Mouse (Mus musculus) gastrocnemius, postnatal 4 days (tissue): ENCODE measurements around the gene Acbd3. TPM values are rescaled to one million over a fixed set of nuclear protein-coding genes. Genes with fewer than 3 reads are reported as not detected.
A peak's percentile ranks its signal among the peaks of the same experiment; 100 is the strongest.

ENCODE experiments used
- DNase-seq, 2 experiments: peaks; one replicate each; pipeline ENCODE4 v3.0.0; 2021 to 2022; ENCODE audit warnings: low spot score in 2 of 2, mixed read lengths in 2 of 2
- total RNA-seq, 2 experiments: library from RNA; stranded (reverse); gene quantifications; 2 replicates each; pipeline ENCODE4 v1.2.3; 2021

Gene Acbd3
- total RNA-seq, 2 experiments from 2014 or later = 36.1 to 36.9 TPM

GRCm38 (mm10) chr1:180757956-180758520 lies 32.2 kb downstream of the Acbd3 start:
- no peak for DNase-seq

- no peak for DNase-seq
These were observed 36.3 kb downstream of the Acbd3 start for GRCm38 (mm10) chr1:180762180-180762579.

- DNase-seq = no peak
These were observed 36.8 kb downstream of the Acbd3 start for GRCm38 (mm10) chr1:180762679-180763078.

GRCm38 (mm10) chr1:180763307-180763706 lies 37.5 kb downstream of the Acbd3 start:
- DNase-seq = no peak

GRCm38 (mm10) chr1:180763828-180764227 lies 38.0 kb downstream of the Acbd3 start:
- DNase-seq = peak; percentile 58 to 85

GRCm38 (mm10) chr1:180765393-180765792 lies 39.5 kb downstream of the Acbd3 start:
- DNase-seq = no peak

- no peak for DNase-seq
These were observed 40.7 kb downstream of the Acbd3 start for GRCm38 (mm10) chr1:180766557-180766956.

GRCm38 (mm10) chr1:180767541-180768333 lies 41.9 kb downstream of the Acbd3 start:
- DNase-seq = no peak

GRCm38 (mm10) chr1:180768334-180769168 lies 42.7 kb downstream of the Acbd3 start:
- DNase-seq = peak; percentile 70 to 84

GRCm38 (mm10) chr1:180771306-180771705 lies 45.5 kb downstream of the Acbd3 start:
- DNase-seq = no peak

- no peak for DNase-seq
These were observed 45.9 kb downstream of the Acbd3 start for GRCm38 (mm10) chr1:180771722-180772121.

- no peak for DNase-seq
These were observed 46.4 kb downstream of the Acbd3 start for GRCm38 (mm10) chr1:180772291-180772690.

- DNase-seq = no peak
These were observed 48.8 kb downstream of the Acbd3 start for GRCm38 (mm10) chr1:180774664-180775063.

GRCm38 (mm10) chr1:180775317-180775716 lies 49.5 kb downstream of the Acbd3 start:
- DNase-seq = no peak

- no peak for DNase-seq
These were observed 50.1 kb downstream of the Acbd3 start for GRCm38 (mm10) chr1:180775849-180776493.

GRCm38 (mm10) chr1:180776494-180776893 lies 50.7 kb downstream of the Acbd3 start:
- no peak for DNase-seq

GRCm38 (mm10) chr1:180777289-180777659 lies 51.4 kb downstream of the Acbd3 start:
- DNase-seq = no peak

GRCm38 (mm10) chr1:180777660-180778402 lies 52.0 kb downstream of the Acbd3 start:
- peak; percentile 61 to 86 for DNase-seq

GRCm38 (mm10) chr1:180778403-180778754 lies 52.5 kb downstream of the Acbd3 start:
- DNase-seq = no peak

- DNase-seq = no peak
These were observed 53.1 kb downstream of the Acbd3 start for GRCm38 (mm10) chr1:180778941-180779340.

- no peak for DNase-seq
These were observed 54.4 kb downstream of the Acbd3 start for GRCm38 (mm10) chr1:180780291-180780690.
